Mouse (Mus musculus) neutrophil, adult 5-6 weeks (primary cell): ENCODE results near the gene Mtg1. TPM values are rescaled to one million over a fixed set of nuclear protein-coding genes. Genes with fewer than 3 reads are reported as not detected.

Experiments used
- ATAC-seq: fragments of 151-379, 151-347 bp; 2 replicates; pipeline ENCODE4 v1.8.0; 2017; ENCODE audit warnings: mild to moderate bottlenecking, moderate TSS enrichment; ENCODE audit not compliant: insufficient number of reproducible peaks, poor library complexity, low FRiP score, severe bottlenecking; ENCODE audit errors: extremely low read depth
- total RNA-seq: library from RNA; stranded (forward); fragments of 200-1000 nt; gene quantifications from 2 replicates; pipeline ENCODE4 v1.2.3, GENCODE M21; 2017

Gene Mtg1
- 5.0 and 13.8 TPM in 2 replicates for total RNA-seq

GRCm38 (mm10) chr7:140137135-140138020 lies at the start of gene Mtg1:
TSS of gene Mtg1 (plus strand) at chr7:140137564.
- ATAC-seq, result peak; percentile 69

GRCm38 (mm10) chr7:140090601-140091000 lies 46.8 kb upstream of the Mtg1 start:
- ATAC-seq, result no peak

- ATAC-seq, result no peak
These were observed 44.3 kb upstream of the Mtg1 start, which contains the start of gene Prap1 for GRCm38 (mm10) chr7:140092924-140093528. TSS of gene Prap1 (plus strand) at chr7:140093395.

- ATAC-seq, result no peak
These were observed 42.4 kb upstream of the Mtg1 start for GRCm38 (mm10) chr7:140094954-140095353.

GRCm38 (mm10) chr7:140095556-140095955 lies 41.8 kb upstream of the Mtg1 start:
- no peak for ATAC-seq

- ATAC-seq, result no peak
These were observed 41.3 kb upstream of the Mtg1 start for GRCm38 (mm10) chr7:140096055-140096454.

GRCm38 (mm10) chr7:140098466-140098865 lies 38.9 kb upstream of the Mtg1 start:
- no peak for ATAC-seq

GRCm38 (mm10) chr7:140101498-140101897 lies 35.9 kb upstream of the Mtg1 start:
- ATAC-seq, result no peak

- peak; percentile 52 for ATAC-seq
These were observed 35.1 kb upstream of the Mtg1 start, which contains the start of gene Fuom for GRCm38 (mm10) chr7:140101993-140102860. TSS of gene Fuom (minus strand) at chr7:140102441.

- ATAC-seq, result no peak
These were observed 33.4 kb upstream of the Mtg1 start for GRCm38 (mm10) chr7:140104009-140104408.

GRCm38 (mm10) chr7:140111943-140112342 lies 25.4 kb upstream of the Mtg1 start:
- no peak for ATAC-seq

GRCm38 (mm10) chr7:140115583-140116328 lies 21.6 kb upstream of the Mtg1 start, which contains the start of gene Paox:
TSS of gene Paox (plus strand) at chr7:140115799.
- no peak for ATAC-seq

- peak; percentile 98 for ATAC-seq
These were observed 20.9 kb upstream of the Mtg1 start, which contains the start of gene Echs1 for GRCm38 (mm10) chr7:140116329-140117054. TSS of gene Echs1 (minus strand) at chr7:140116476.

GRCm38 (mm10) chr7:140120484-140120883 lies 16.9 kb upstream of the Mtg1 start:
- no peak for ATAC-seq

- no peak for ATAC-seq
These were observed 15.9 kb upstream of the Mtg1 start for GRCm38 (mm10) chr7:140121338-140121910.

- ATAC-seq, result no peak
These were observed 14.6 kb upstream of the Mtg1 start for GRCm38 (mm10) chr7:140122765-140123164.

GRCm38 (mm10) chr7:140124382-140124781 lies 13.0 kb upstream of the Mtg1 start:
- no peak for ATAC-seq
